Mouse (Mus musculus) gastrocnemius, postnatal 36 days (tissue): ENCODE measurements around the gene Wrap53. TPM values are rescaled to one million over a fixed set of nuclear protein-coding genes. Genes with fewer than 3 reads are reported as not detected.

Experiments used
- DNase-seq, 2 experiments: peaks; one replicate each; pipeline ENCODE4 v3.0.0; 2022
- intact Hi-C: fragments of 180-260 bp; cut with DNase I; formaldehyde crosslinking; loops from one replicate; pipeline ENCODE4 v1.15.1; 2025
- total RNA-seq, 2 experiments: library from RNA; stranded (reverse); gene quantifications; 2 replicates each; pipeline ENCODE4 v1.2.3; 2021

Gene Wrap53
- total RNA-seq, 2 experiments from 2014 or later = 2.6 to 2.8 TPM

DNA sequence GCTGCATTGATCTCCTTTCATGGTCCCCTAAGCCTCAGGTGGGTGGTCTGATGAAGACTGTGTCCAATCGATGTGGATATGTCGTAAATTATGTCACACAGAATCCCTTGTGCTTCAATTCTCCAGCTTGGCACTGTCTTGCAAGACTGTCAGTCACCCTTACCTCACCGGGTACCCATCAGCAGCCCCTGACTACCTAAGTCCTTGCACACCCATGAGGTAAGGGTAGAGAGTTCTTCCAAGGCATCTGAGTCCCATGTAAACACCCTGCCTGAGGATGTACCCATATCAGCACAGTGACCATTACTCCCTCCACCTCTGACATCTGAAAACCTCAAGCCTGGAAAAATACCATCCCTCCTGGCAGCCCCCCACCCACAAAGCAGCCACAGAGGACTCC lies 24.3 kb upstream of the Wrap53 start:
- intact Hi-C loops = no loop called here
- DNase-seq = no peak

DNA sequence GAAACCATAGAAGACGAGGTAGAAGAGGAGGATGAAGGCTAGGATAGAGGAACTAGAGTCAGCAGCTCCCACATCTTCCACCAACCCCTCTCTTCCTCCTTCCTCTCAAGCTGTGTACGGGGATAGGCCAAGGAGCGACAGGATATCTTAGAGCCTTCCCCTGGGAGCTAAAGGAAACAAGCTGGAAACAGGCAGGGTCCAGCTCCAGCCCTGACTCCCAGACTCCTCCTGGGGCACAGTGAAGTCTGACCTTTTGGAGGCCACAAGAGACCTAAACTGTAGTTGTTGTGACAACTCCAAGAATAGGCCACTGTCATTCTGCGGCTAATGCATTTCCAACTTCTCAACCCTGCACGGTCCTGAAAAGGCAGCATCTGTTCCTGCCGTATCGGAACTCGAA lies 23.5 kb upstream of the Wrap53 start:
- no peak for DNase-seq
- intact Hi-C loops = no loop called here

DNA sequence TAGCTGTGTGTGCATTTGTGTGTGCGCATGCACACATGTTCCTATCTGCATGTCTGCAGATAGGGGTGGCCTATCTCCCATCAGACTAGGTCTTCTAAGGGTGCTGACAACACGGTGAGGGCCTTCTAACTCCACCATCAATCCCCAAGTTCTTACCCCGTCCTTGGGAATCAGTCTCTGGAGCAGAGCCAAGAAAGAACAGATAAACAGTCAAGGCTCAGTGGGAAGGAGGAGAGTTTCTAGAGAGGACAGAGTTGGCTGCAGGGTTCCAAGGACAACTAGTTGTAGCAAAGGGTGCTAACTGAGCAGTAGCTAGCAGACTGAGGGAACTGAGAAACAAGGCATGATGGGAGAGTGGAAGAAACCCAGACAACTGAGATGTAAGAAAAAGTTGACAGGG lies 21.7 kb upstream of the Wrap53 start:
- intact Hi-C loops = no loop called here
- DNase-seq = no peak

DNA sequence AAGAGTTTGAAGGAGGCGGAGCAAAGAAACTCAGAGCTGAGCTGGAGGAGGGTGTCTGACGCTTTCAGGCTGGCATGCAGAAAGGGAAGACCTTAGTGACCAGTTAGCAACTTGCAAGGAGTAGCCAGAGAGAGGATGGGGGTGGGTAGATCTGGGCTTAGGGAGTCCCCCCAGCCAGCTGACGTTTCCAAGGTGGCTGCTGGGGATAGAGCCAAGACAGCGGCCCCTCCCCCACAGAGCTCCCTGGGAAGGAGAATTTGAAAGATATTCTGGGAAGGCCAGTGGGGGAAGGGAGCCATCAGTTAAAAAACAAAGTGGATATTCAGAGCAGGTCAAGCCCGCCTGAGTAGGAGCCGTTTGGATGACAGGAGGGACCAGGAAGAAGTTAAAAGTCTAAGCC lies 20.0 kb upstream of the Wrap53 start:
- intact Hi-C loops = no loop called here
- DNase-seq = peak; percentile 53 to 68

DNA sequence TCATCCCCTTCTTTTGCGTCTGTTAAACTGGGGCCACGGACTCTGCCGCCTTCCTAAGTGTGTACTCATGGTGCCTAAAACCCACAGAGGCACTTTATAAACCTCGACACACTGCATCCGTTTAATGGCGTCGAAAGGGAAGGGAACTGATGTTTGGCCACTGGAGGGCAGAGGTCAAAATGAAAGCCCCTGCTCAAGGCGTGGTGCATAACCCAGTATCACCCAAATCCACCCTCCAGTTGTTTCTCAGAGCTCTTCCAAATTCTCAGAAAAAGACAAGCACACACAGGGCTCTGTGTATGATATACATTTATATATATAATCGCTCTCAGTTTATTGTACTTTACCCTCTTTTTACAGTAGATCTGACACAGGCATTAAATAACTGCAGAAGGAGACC lies 19.4 kb upstream of the Wrap53 start:
- intact Hi-C loops = no loop called here
- DNase-seq = no peak

DNA sequence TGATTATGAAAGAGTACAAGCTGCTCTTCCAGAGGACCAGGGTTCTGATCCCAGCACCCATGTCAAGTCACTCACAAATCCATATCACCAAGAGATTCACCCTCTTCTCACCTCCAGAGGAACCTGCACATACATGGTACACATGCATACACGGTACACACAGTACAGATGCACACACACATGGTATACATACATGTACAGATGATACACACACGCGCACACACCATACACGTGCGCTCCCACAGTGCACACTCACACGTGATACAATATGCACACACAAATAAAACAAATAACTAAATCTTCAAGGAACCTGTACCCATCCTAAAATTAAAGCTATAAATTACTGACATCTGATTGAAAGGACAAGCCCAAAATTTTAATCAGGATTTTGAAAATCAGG lies 14.8 kb upstream of the Wrap53 start:
- intact Hi-C loops = no loop called here
- DNase-seq = no peak

DNA sequence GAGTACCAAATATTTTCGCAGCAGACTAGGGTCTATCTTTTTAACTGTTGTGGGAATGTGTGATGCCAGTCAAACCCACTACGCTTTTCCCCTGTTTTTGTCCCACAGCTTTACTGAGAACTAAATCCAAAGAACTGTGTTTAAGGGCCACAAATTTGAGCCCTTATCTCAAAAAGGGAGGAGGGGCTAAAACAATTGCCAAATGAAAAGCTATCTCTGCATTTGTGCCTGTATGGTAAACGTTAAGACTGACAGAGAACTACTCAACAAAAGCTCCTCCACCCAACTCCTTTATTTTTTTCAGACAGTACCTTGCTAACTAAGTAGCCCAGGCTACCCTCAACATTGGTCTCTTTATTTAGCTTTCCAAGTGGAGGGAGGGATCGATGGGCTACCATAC lies 12.7 kb upstream of the Wrap53 start:
- no peak for DNase-seq
- intact Hi-C loops = no loop called here

DNA sequence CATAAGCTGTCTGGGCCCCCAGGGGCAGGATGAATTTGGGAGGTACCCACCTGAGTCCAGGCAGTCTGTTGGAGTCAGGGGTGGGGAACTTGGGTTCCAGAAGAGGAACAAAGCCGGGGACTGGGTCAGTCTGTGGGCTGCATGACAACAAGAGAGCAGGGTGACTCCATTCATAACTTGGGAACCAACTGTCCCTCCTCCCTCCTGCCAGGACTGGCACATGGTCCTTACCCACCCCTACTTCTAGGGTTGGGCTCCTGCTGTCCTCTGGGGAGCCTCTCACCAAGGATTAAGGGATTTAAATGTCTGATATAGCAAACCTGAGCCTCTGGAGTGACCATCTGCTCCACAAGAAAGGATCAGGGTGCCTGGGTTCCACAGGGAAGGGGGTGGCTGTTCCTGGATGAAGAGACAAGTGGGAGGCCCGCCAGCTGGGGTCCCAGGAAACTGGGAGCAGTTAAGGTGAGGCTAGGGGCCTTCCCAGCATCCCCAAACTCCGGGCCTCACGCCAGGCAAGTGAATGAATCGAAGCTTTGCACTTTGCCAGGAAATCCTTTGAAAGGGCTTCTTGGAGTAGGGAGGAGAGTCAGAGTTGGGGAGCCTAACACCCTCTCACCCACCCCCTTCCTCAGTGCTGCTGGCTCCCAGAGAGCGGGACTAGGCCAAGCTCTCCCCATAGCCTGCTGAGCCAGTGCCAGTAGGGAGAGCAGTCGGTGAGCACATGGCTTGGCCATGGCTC lies 12.0 kb upstream of the Wrap53 start:
- DNase-seq = peak in 1 of 2 experiments; percentile 38
- intact Hi-C loops = no loop called here

DNA sequence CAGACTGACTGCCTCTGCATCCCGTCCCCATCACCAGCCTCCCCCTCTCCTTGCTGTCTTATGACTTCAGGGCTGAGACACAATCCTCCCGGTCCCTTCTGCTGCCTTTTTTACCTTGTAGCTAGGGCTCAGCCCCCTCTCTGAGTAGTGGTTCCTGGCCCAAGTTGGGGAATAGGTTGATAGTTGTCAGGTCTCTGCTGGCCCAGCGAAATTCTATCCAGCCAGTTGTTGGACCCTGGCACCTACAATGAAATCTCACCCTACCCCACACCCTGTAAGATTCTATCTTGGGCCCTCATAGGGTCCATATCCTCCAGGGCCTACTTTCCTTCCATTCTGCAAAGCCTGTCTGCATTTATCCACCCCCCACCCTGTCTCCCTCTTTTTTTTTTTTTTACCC lies 11.4 kb upstream of the Wrap53 start:
- intact Hi-C loops = no loop called here
- no peak for DNase-seq

DNA sequence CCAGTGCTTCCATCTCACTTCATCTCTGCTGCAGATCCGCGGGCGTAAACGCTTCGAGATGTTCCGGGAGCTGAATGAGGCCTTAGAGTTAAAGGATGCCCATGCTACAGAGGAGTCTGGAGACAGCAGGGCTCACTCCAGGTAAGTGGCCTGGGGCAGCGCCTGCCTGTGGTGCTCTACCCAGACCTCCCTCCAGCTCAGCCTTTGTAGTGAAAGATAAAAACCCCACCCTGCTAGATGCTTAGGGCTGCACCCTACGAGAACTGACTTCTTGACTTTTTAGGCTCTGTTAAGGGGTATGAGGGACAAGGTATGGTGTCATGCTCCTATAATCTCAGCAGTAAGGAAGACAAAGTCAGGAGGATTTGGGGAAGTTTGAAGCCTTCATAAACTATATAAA lies 10.6 kb upstream of the Wrap53 start:
- DNase-seq = no peak
- intact Hi-C loops = no loop called here

DNA sequence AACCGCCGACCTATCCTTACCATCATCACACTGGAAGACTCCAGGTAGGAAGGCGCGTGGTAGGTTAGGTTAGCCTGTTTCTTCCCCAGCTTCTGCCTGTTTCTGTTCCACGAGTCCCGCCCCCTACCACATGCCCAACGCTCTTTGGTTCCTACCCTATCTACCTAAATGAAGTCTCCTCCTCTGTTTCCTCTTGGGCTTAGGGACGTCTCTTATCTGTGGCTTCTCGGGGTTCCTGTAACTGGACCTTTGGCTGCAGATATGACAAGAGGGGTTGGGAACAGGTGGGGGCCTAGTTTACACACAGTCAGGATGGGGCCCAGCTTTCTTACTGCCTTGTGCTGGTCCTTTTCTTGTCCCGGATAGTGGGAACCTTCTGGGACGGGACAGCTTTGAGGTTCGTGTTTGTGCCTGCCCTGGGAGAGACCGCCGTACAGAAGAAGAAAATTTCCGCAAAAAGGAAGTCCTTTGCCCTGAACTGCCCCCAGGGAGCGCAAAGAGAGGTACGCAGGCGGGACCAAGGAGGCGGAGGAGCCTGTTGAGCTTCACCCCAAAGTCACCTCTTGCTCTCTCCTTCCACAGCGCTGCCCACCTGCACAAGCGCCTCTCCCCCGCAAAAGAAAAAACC lies 9.3 kb upstream of the Wrap53 start:
- no peak for DNase-seq
- intact Hi-C loops = no loop called here

DNA sequence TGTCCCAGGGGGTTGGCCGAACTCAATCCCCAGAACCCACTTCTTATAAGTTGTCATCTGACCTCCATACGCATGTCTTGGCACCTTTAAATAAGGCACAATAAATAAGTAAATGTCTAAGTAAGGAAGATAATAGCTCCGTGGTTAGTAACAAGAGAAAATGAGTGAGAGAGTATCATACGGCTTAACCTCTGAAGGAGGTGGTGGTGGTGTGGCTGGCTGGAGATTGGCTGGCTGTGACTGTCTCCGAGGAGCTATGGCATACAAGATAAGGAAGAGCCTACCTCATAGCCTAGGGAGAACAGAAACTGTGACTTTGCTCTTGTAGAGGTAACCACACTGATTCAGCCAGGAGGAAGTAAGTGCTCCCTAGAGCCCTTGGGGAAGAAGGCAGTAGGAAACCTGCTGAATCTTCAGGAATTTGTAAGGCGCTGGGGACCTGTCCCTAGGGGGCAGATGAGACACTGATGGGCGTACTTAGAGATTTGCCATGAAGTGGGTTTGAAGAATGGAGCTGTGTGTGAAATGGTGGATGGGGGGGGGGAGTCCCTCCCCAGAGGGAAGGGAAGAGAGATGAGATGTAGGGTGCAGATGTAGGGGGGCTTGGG lies 5.8 kb upstream of the Wrap53 start:
- no peak for DNase-seq
- intact Hi-C loops = no loop called here

DNA sequence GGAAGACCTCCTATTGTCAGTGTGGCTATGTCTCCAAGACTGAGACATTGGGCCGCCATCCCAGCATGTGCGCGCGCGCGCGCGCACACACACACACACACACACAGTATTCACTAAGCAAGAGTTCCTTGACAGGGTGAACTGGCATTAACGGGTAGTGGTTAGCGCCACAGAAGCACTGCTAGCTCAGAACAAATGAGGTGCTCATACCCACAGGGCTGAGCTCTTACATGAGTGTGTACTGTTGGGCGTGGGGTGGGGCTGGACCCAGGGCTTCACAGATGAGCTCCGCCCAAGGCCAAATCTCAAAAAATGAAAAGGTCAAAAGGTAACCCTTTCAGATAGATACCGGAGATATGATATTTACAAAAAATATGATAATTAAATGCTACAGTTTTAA lies 4.9 kb upstream of the Wrap53 start:
- intact Hi-C loops = no loop called here
- no peak for DNase-seq

DNA sequence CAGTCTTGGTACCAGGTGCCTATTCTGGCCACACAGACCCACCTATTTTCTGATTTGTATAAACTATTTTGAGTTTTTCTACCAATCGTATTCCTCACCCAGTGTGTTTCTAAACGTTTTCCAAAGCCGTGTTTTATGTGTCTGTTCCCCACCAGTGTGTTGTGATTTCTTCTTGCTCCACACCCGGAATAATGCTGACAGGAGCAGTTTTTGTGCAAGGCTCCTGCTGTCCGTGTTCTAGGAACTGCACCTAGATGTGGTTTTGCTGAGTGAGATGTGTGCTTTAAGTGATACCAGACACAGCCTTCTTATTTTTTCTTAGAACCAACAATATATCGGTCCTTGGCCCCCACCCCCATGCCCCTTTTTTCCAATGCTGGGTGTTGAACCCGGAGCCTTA lies 4.0 kb upstream of the Wrap53 start:
- DNase-seq = no peak
- intact Hi-C loops = no loop called here

DNA sequence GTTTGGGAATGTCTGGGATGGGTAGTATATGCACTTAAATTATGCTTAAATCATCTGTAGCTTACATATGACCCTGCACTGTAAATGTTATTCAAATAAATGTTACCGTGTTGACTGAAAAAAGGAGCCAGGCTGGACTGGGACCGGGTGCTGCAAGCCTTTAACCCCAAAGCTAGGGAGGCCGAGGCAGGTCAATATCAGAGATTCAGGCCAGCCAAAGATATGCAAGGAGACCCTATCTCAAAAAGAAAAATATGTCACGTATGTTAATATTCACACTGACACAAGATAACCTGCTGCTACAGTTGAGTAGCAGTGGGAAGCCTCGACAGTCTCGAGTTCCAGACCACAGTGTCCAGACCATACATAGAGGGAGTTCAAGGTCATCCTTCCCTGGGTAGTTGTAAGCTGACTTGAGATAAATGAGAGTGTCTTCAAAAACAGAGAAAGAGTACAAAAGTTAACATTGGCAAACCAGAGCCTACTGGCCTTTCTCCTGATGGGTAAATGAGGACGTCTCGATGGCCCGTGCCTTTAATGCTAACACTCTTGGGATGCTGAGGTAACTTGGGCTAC lies 2.3 kb upstream of the Wrap53 start:
- intact Hi-C loops = no loop called here
- DNase-seq = no peak

DNA sequence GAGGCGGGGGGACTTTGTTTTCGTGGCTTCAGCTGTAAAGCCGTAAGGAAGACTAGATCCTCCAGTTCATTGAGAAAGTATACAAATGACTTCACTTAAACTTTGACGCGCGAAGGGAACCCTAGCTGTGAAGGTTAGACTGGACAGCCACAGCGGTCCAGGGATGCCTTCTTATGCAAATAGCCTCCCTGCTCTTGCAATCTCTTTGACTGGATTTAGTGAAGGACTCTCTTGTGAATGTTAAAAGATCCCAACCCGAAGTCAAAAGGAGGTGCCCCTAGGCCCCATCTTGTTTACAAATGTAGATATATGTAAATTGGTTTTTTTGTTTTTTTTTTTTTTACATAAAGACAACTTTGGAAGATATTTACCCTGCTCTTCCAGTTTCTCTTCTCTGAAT lies 1.8 kb upstream of the Wrap53 start:
- intact Hi-C loops = no loop called here
- no peak for DNase-seq

DNA sequence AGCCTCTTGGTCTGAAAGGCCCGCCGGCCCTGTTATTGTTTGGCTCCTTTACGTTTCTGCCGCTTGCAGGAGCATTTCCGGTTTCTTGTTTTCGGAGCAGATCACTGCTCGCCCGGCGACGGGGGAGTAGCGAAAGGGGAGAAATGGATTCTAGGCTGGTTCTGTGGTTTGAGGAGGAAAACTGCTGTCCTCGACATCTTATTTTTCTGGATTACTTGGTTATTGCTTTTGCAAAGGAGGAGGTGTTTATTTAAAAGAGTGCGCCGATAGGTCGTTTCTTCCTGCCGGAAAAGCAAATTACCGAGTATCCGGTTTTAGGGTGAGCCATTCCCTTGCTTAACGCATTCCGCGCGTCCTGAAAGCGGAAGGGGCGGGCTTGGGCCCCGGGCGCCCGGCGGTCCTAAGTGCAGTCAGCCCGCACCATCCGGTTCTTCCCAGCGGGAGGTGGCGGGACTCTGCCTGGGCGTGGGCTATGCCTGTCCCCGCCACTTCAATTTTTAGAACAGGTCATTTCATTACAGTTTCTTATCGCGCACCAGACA lies 1.2 kb upstream of the Wrap53 start:
- peak; percentile 79 to 82 for DNase-seq
- intact Hi-C loops = no loop called here

DNA sequence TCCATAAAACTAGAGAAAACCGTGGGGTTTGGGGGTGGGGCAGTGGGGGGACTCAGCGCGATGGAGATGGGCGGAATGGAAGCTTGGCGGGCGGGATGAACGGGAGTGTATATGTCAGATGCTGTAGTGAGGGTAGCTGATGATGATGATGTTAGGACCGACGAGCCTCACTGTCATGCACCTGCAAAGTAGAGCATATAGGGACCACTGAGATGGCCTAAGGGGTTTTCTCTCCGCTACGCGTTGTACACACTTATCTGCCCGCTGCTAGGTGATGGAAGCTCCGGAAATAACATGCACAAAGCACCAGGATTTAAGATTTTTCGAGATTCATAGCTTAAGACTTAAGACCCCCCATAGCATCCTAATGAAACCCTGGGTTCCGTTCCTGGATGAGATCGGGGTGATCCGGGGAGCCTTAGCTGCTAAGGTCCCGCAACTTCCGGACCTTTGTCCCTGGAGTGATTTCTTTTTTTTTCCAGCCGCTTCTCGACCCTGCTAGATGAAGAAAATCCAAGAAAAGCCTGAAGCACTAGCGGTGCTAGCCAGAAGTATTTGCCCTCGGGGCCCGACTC lies 604 bp upstream of the Wrap53 start:
- no peak for DNase-seq
- intact Hi-C loops = no loop called here

DNA sequence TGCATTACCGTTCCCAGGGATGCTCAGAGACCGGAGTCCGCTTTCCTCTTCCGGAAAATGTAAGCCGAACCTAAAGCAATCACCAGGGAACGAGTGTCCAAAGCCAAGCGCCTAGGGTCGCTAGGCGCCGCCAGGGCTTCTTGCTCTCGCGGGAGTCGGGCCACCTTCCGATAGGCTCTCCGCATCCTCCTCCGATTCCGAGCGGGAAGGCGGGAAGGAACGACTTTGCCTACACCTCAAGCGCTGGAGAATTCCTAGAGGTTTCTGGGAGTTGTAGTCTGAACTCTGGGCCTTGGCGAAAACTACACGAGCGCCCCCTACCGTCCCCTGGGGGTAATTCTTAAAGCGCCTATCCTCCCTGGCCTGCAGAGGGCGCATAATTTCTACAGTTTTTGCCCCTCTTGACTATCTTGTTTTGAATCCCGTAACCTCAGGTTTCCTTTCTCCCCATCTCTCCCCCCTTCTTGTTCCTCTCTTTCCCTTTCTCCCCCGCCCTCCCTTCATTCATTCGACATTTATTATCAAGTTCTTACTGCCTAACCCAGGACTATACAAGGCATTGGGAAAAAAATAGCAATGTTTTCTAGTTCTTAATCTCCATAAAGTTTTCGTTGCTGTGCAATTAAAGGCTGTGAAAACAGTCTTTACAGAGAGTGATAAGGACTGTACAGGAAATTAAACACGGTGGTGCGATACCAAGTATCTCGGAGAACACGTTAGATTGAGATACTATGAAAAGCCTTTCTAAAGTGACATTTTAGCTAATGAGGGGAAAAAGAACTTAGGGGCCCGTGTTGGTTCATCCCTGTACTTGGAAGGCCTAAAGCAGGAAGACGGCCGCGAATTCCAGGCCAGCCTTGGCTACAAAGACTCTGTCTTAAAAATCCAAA lies 682 bp downstream of the Wrap53 start:
- intact Hi-C loops = loop anchor here (1.0 kb wide), 1 partner anchor 34 kb away; no protein-coding TSS in a partner anchor

DNA sequence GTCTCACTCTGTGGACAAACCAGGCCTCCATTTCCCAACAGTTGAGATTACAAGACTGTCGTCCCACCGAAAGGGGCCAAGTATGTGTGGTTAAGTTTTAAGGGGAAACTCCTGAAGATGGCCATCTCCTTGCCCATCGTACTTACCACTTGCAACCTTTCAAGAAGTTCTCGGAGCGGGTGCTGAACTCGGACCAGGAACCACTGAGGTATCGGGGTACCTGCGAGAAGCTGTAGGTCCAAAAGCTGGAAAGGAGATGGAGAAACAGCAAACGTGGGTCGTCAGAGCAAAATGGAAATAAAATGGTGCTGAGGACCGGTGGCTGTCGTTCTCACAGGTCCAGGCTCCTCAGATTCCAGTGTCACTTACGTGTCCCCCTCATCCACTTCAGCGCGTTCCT lies 1.8 kb downstream of the Wrap53 start:
- no peak for DNase-seq
- intact Hi-C loops = no loop called here

More for the DNA sequence above, 682 bp downstream of the Wrap53 start:
- peak; percentile 91 to 99 for DNase-seq
